Comparison of ENCODE assay signal across 8 mouse cellular contexts in the genomic region with DNA sequence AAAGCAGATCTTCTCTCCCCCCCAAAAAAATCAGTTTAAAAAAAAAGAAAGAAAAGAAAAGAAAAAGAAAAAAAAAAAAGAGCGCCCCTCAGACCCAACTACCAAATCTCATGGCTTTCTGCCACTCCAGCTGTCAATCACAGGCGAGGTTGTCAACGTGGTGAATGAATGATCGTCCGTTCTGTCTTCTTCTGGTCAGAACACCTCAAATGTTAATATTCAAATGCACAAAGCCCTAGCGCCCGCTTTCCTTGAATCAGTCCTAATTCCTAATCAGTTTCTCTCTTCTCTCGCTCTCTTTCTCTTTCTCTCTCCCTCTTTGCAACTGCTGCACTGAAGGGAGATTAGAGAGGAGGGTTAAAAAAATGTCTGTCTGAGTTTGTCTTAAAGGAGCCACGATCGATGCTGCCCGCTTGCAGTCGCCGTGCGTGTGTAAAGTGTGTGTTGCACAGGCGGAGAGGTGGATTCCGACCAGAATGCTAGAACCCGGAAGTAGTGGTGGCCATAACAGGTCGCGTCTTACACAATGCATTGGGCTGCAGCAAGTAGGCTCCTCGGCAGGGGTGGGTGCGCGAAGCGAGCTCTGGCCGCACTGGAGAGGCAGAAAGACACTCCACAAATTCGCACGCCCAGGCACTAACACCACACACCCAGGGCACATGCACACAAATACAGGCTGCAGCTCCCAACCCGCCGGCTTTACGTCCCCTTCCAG. TPM values are rescaled to one million over a fixed set of nuclear protein-coding genes. Genes with fewer than 3 reads are reported as not detected.
DNase-seq lines count a peak whose midpoint lies in the region; ATAC-seq and TF ChIP-seq lines count a peak whose summit lies in the region.

A gene (minus strand): TSS at position 497 of the 715 bp plus-strand sequence.

- H3K9me3 ChIP-seq in forebrain, embryonic 11.5 days (ENCODE audit: control insufficient read depth, low read length) = no peaks in the 10 kb centered on the region
- no peaks in the 10 kb centered on the region for H3K9me3 ChIP-seq in heart, embryonic 15.5 days (replicated peaks)
- no peaks in the 10 kb centered on the region for H3K9me3 ChIP-seq in liver, embryonic 14.5 days (ENCODE audit: control insufficient read depth, low read length)
- H3K9me3 ChIP-seq in stomach, postnatal 0 days (ENCODE audit: control insufficient read depth, low read length) = no peaks in the 10 kb centered on the region

- no peaks in the 10 kb centered on the region for H3K36me3 ChIP-seq in forebrain, embryonic 11.5 days (ENCODE audit: control insufficient read depth, insufficient read depth, low read length)
- H3K36me3 ChIP-seq in heart, embryonic 15.5 days = no peaks in the 10 kb centered on the region
- H3K36me3 ChIP-seq in liver, embryonic 14.5 days (replicated peaks; ENCODE audit: control insufficient read depth, insufficient read depth, low read depth) = no peaks in the 10 kb centered on the region
- H3K36me3 ChIP-seq in stomach, postnatal 0 days (ENCODE audit: control insufficient read depth, insufficient read depth, low read length) = no peaks in the 10 kb centered on the region

- TF ChIP-seq CTCF in liver, embryonic 14.5 days (IDR thresholded peaks at IDR 0.05; ENCODE audit: low read depth) = no peak
- no peak; the same call in 1 of the 2 replicates for TF ChIP-seq CTCF in stomach, postnatal 0 days (IDR thresholded peaks at IDR 0.05; ENCODE audit: low read depth)

- no peak for TF ChIP-seq EP300 in liver, embryonic 14.5 days (IDR thresholded peaks at IDR 0.05; ENCODE audit: low read depth)
- TF ChIP-seq EP300 in stomach, postnatal 0 days (optimal IDR thresholded peaks at IDR 0.05) = peak; percentile 64

- peaks cover 14% of the 10 kb centered on the region for H3K27me3 ChIP-seq in forebrain, embryonic 11.5 days (ENCODE audit: control insufficient read depth, insufficient read depth, low read length)
- H3K27me3 ChIP-seq in heart, embryonic 15.5 days = no peaks in the 10 kb centered on the region
- H3K27me3 ChIP-seq in liver, embryonic 14.5 days (ENCODE audit: control insufficient read depth, insufficient read depth, low read length) = peaks cover 63% of the 10 kb centered on the region
- H3K27me3 ChIP-seq in stomach, postnatal 0 days (ENCODE audit: control insufficient read depth, insufficient read depth, low read length) = no peaks in the 10 kb centered on the region

- H3K4me3 ChIP-seq in brown adipose tissue, adult 24 weeks (ENCODE audit: insufficient read depth, low read depth, low read length) = peak within 1 kb of the TSS; percentile 63
- H3K4me3 ChIP-seq in forebrain, embryonic 11.5 days (ENCODE audit: low read depth, low read length) = peak within 1 kb of the TSS; percentile 57
- H3K4me3 ChIP-seq in heart, embryonic 15.5 days = peak within 1 kb of the TSS; percentile 70
- peak within 1 kb of the TSS; percentile 58 to 66 for H3K4me3 ChIP-seq in liver, embryonic 14.5 days (ENCODE audit: insufficient read depth in 1 of 2, low read depth in 2 of 2, low read length in 2 of 2)
- peak within 1 kb of the TSS; percentile 68 for H3K4me3 ChIP-seq in stomach, postnatal 0 days (ENCODE audit: low read depth, low read length)

- ATAC-seq in forebrain, embryonic 11.5 days (replicated peaks; ENCODE audit: low FRiP score) = peak; percentile 88
- ATAC-seq in heart, embryonic 15.5 days (replicated peaks; ENCODE audit: insufficient number of reproducible peaks, insufficient read depth, low FRiP score, low read depth) = peak; percentile 90
- peak; percentile 75 for ATAC-seq in liver, embryonic 14.5 days (ENCODE audit: insufficient read depth)
- peak; percentile 97 for ATAC-seq in stomach, postnatal 0 days (ENCODE audit: low FRiP score, low TSS enrichment)

- DNase-seq in CD4-positive helper T cell, adult 2 months (ENCODE audit: low read depth, low spot score) = peak; percentile 27
- DNase-seq in forebrain, embryonic 11.5 days (ENCODE audit: low spot score) = peak; percentile 91
- DNase-seq in kidney, postnatal 25 days = peak; percentile 87 to 94
- peak; percentile 40 to 56 (median 55) for DNase-seq in liver, embryonic 14.5 days (ENCODE audit: low read depth in 3 of 3, low spot score in 3 of 3)
- DNase-seq in neural tube, embryonic 10.5 days (ENCODE audit: extremely low spot score, low spot score) = peak; percentile 92
- peak; percentile 94 for DNase-seq in stomach, postnatal 0 days (ENCODE audit: low spot score)

- under 1% methylated on average over 29 of the region's 29 CpGs for WGBS in forebrain, embryonic 11.5 days
- WGBS in heart, embryonic 15.5 days = under 1% methylated on average over 29 of the region's 29 CpGs
- under 1% methylated on average over 29 of the region's 29 CpGs for WGBS in liver, embryonic 14.5 days (ENCODE audit: insufficient replicate concordance)
- under 1% methylated on average over 29 of the region's 29 CpGs for WGBS in stomach, postnatal 0 days

- H3K9ac ChIP-seq in forebrain, embryonic 11.5 days (ENCODE audit: low read length) = peak within 1 kb of the TSS; percentile 92
- H3K9ac ChIP-seq in heart, embryonic 15.5 days = peak within 1 kb of the TSS; percentile 96
- H3K9ac ChIP-seq in liver, embryonic 14.5 days (replicated peaks) = peak within 1 kb of the TSS; percentile 55
- H3K9ac ChIP-seq in stomach, postnatal 0 days (ENCODE audit: low read length) = peak within 1 kb of the TSS; percentile 94

- peak within 1 kb of the TSS; percentile 96 for H3K4me2 ChIP-seq in forebrain, embryonic 11.5 days (ENCODE audit: low read depth, low read length, severe bottlenecking)
- peak within 1 kb of the TSS; percentile 81 for H3K4me2 ChIP-seq in heart, embryonic 15.5 days
- H3K4me2 ChIP-seq in liver, embryonic 14.5 days (ENCODE audit: low read depth) = peak within 1 kb of the TSS; percentile 77
- peak within 1 kb of the TSS; percentile 92 for H3K4me2 ChIP-seq in stomach, postnatal 0 days (replicated peaks; ENCODE audit: low read depth)

- no peaks in the 10 kb centered on the region for H3K4me1 ChIP-seq in brown adipose tissue, adult 24 weeks (ENCODE audit: control insufficient read depth, insufficient read depth, insufficient read length, low read length)
- H3K4me1 ChIP-seq in forebrain, embryonic 11.5 days (replicated peaks; ENCODE audit: control insufficient read depth, insufficient read depth, low read length) = peaks cover 7% of the 10 kb centered on the region; the same call in 1 of the 2 replicates
- peaks cover 15% of the 10 kb centered on the region for H3K4me1 ChIP-seq in heart, embryonic 15.5 days (replicated peaks)
- peaks cover 0 to 14% of the 10 kb centered on the region in 2 experiments; a peak in 2 of 4 replicates for H3K4me1 ChIP-seq in liver, embryonic 14.5 days (replicated peaks; ENCODE audit: control insufficient read depth in 2 of 2, insufficient read depth in 2 of 2, low read length in 1 of 2)
- H3K4me1 ChIP-seq in stomach, postnatal 0 days (replicated peaks; ENCODE audit: control insufficient read depth, insufficient read depth) = no peaks in the 10 kb centered on the region

- H3K27ac ChIP-seq in brown adipose tissue, adult 24 weeks (replicated peaks; ENCODE audit: low read depth, low read length) = peak within 1 kb of the TSS; percentile 58
- H3K27ac ChIP-seq in forebrain, embryonic 11.5 days (ENCODE audit: low read depth, low read length) = peak within 1 kb of the TSS; percentile 92
- peak within 1 kb of the TSS; percentile 99 for H3K27ac ChIP-seq in heart, embryonic 15.5 days
- H3K27ac ChIP-seq in liver, embryonic 14.5 days = peak within 1 kb of the TSS; percentile 48
- peak within 1 kb of the TSS; percentile 99 for H3K27ac ChIP-seq in stomach, postnatal 0 days (replicated peaks)

RNA-seq across cellular contexts. Expression of the gene that starts here (rescaled TPM):
- 3.8 and 5.1 TPM in 2 replicates for polyA plus RNA-seq in brown adipose tissue, adult 24 weeks (2012; ENCODE audit: insufficient read depth, insufficient read length, missing spikeins)
- polyA plus RNA-seq in forebrain, embryonic 11.5 days (2014; fragmentation: Nextera tagmentation; extraction: Ambion mirVana) = 29.9 and 34.1 TPM in 2 replicates
- 51.8 and 67.7 TPM in 2 replicates for polyA plus RNA-seq in heart, embryonic 15.5 days (2015; fragmentation: Nextera tagmentation; extraction: Ambion mirVana)
- polyA plus RNA-seq in liver, embryonic 14.5 days (2012; rRNA removed) = 4.8 and 6.2 TPM in 2 replicates
- 5.6 and 5.8 TPM in 2 replicates for polyA plus RNA-seq in liver, embryonic 14.5 days (2014; fragmentation: Nextera tagmentation; extraction: Ambion mirVana)
- polyA plus RNA-seq in stomach, postnatal 0 days (2015; fragmentation: Nextera tagmentation; extraction: Ambion mirVana) = 48.5 and 50.2 TPM in 2 replicates

Comparison
In these comparisons a context has a peak if more than half of its experiments do, and no peak if none do; other contexts are left out.
1. Peak in every context shown above with its lines: DNase-seq, ATAC-seq, H3K4me3 ChIP-seq and H3K27ac ChIP-seq.
2. DNase-seq: peak in every context shown above with its lines; median percentile 94 in stomach, postnatal 0 days; 92 in neural tube, embryonic 10.5 days; 91 in forebrain, embryonic 11.5 days; 90 in kidney, postnatal 25 days; 55 in liver, embryonic 14.5 days; 27 in CD4-positive helper T cell, adult 2 months.
3. H3K27ac ChIP-seq: peak in every context shown above with its lines; median percentile 99 in heart, embryonic 15.5 days; 99 in stomach, postnatal 0 days; 92 in forebrain, embryonic 11.5 days; 58 in brown adipose tissue, adult 24 weeks; 48 in liver, embryonic 14.5 days.